23 mouse cellular contexts compared by ENCODE assay signal in the genomic region with DNA sequence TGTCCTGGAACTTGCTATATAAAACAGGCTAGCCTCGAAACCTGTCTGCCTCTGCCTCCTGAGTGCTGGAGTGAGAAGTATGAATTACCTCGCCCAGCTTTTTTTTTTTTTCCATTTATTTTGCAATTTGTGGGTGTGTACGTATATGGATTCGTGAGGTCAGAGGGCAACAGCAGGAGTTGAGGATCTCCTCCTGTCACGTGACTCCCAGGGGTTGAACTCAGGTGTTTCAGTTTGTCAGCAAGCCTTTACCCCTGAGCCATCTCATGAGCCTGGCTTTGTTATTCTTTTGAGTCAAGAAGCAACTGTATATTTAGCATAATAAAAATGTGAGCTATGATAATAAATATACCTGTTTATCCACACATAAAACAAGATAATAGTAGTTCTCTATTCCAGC. TPM values are rescaled to one million over a fixed set of nuclear protein-coding genes. Genes with fewer than 3 reads are reported as not detected.
"Had no signal": no experiment of that assay in that cellular context is flagged by ENCODE, and none has a peak within 500 bp of the region (broad histone marks: within the 10 kb centered on the region; RNA-seq: fewer than 3 reads in every experiment).

No protein-coding gene starts in this region.

- H3K9ac ChIP-seq: heart, embryonic 12.5 days; hindbrain, embryonic 13.5 days; hindbrain, embryonic 15.5 days; intestine, embryonic 15.5 days; limb, embryonic 12.5 days; liver, embryonic 14.5 days had no signal

- DNase-seq: gastrocnemius, adult 2 months; gastrocnemius, postnatal 10 days; gastrocnemius, postnatal 36 days; heart, adult 18-20 months; heart, postnatal 10 days; heart, postnatal 36 days; kidney, adult 18-20 months; kidney, adult 8-10 months; kidney, postnatal 10 days; kidney, postnatal 25 days; kidney, postnatal 4 days had no signal

- H3K36me3 ChIP-seq: intestine, embryonic 15.5 days had no signal

- H3K27ac ChIP-seq: gastrocnemius, adult 2 months; hindbrain, embryonic 13.5 days; hindbrain, embryonic 15.5 days; intestine, embryonic 15.5 days; layer of hippocampus, adult 2 months; left cerebral cortex, adult 2 months; limb, embryonic 10.5 days; limb, embryonic 12.5 days; liver, embryonic 14.5 days had no signal

- H3K4me3 ChIP-seq: gastrocnemius, adult 2 months; heart, embryonic 12.5 days; hindbrain, embryonic 13.5 days; hindbrain, embryonic 15.5 days; intestine, embryonic 15.5 days; layer of hippocampus, adult 2 months; left cerebral cortex, adult 2 months; limb, embryonic 10.5 days; limb, embryonic 12.5 days had no signal

- H3K27me3 ChIP-seq: heart, embryonic 12.5 days; hindbrain, embryonic 13.5 days; hindbrain, embryonic 15.5 days; intestine, embryonic 15.5 days; limb, embryonic 12.5 days had no signal

- H3K9me3 ChIP-seq: heart, embryonic 12.5 days; hindbrain, embryonic 13.5 days; hindbrain, embryonic 15.5 days; intestine, embryonic 15.5 days; limb, embryonic 10.5 days; limb, embryonic 12.5 days had no signal

- H3K4me1 ChIP-seq: heart, embryonic 12.5 days; hindbrain, embryonic 15.5 days; intestine, embryonic 15.5 days; limb, embryonic 10.5 days; limb, embryonic 12.5 days had no signal

RNA-seq across cellular contexts. Expression of a gene that starts 33.1 kb away (rescaled TPM):
- polyA plus RNA-seq: inflammation-experienced regulatory T-cells, adult 6 months had no signal

RNA-seq across cellular contexts. Expression of a gene that starts 38.6 kb away (rescaled TPM):
- total RNA-seq: hematopoietic stem cell, adult 5-6 weeks had no signal
- polyA plus RNA-seq: inflammation-experienced regulatory T-cells, adult 6 months; liver, embryonic 16.5 days had no signal

RNA-seq across cellular contexts. Expression of a gene that starts 38.8 kb away (rescaled TPM):
- polyA plus RNA-seq: inflammation-experienced regulatory T-cells, adult 6 months; limb, embryonic 12.5 days had no signal
